Mouse (Mus musculus): Measurements from ENCODE around the gene Zfp784. TPM values are rescaled to one million over a fixed set of nuclear protein-coding genes. Genes with fewer than 3 reads are reported as not detected.
A peak's percentile ranks its signal among the peaks of the same experiment; 100 is the strongest.
"Not testable (repeated sequence)": the region's sequence is repeated elsewhere in the genome, so short reads cannot be mapped to it uniquely, and the experiment has no call there.

Zfp784 gene
- total RNA-seq, 2 experiments from 2014 or later, result 5.3 to 7.0 TPM

- DNase-seq (ENCODE audit: low spot score in 2 of 2), result no peak
Observed at GRCm38 (mm10) chr7:5029543-5029942, 8.7 kb downstream of the Zfp784 start.

- no peak for DNase-seq (ENCODE audit: low spot score in 2 of 2)
Observed at GRCm38 (mm10) chr7:5021197-5021596, 17.0 kb downstream of the Zfp784 start.

GRCm38 (mm10) chr7:5020685-5021084 is 17.6 kb downstream of the Zfp784 start:
- no peak for DNase-seq (ENCODE audit: low spot score in 2 of 2)

- peak; percentile 99 to 100 for DNase-seq (ENCODE audit: low spot score in 2 of 2)
Observed at GRCm38 (mm10) chr7:5020000-5020681, 18.1 kb downstream of the Zfp784 start, which contains the start of the genes Zfp865 and Ccdc106. Gene Zfp865 (plus strand): TSS chr7:5020376. Gene Ccdc106 (plus strand): TSS chr7:5020553.

GRCm38 (mm10) chr7:5019576-5019975 is 18.7 kb downstream of the Zfp784 start:
- not testable (repeated sequence) for DNase-seq (ENCODE audit: low spot score in 2 of 2)

GRCm38 (mm10) chr7:5017931-5018330 is 20.3 kb downstream of the Zfp784 start:
- no peak for DNase-seq (ENCODE audit: low spot score in 2 of 2)

GRCm38 (mm10) chr7:5017352-5017751 is 20.9 kb downstream of the Zfp784 start:
- DNase-seq (ENCODE audit: low spot score in 2 of 2), result no peak

- no peak for DNase-seq (ENCODE audit: low spot score in 2 of 2)
Observed at GRCm38 (mm10) chr7:5016920-5017319, 21.3 kb downstream of the Zfp784 start.

GRCm38 (mm10) chr7:5016057-5016456 is 22.2 kb downstream of the Zfp784 start:
- DNase-seq (ENCODE audit: low spot score in 2 of 2), result no peak

- peak; percentile 95 for DNase-seq (ENCODE audit: low spot score in 2 of 2)
Observed at GRCm38 (mm10) chr7:5015118-5016001, 22.9 kb downstream of the Zfp784 start, which contains the start of gene Gm44973. Gene Gm44973 (plus strand): TSS chr7:5015496.

- peak; percentile 96 to 98 for DNase-seq (ENCODE audit: low spot score in 2 of 2)
Observed at GRCm38 (mm10) chr7:5014251-5015117, 23.8 kb downstream of the Zfp784 start, which contains the start of the genes Zfp524 and Fiz1. Gene Zfp524 (plus strand): TSS chr7:5014415. Gene Fiz1 (minus strand): TSS chr7:5014697.

GRCm38 (mm10) chr7:5012681-5013513 is 25.3 kb downstream of the Zfp784 start:
- no peak for DNase-seq (ENCODE audit: low spot score in 2 of 2)

- no peak for DNase-seq (ENCODE audit: low spot score in 2 of 2)
Observed at GRCm38 (mm10) chr7:5008229-5008628, 30.0 kb downstream of the Zfp784 start.

GRCm38 (mm10) chr7:5002876-5003275 is 35.4 kb downstream of the Zfp784 start:
- DNase-seq (ENCODE audit: low spot score in 2 of 2), result not testable (repeated sequence)

- DNase-seq (ENCODE audit: low spot score in 2 of 2), result no peak
Observed at GRCm38 (mm10) chr7:4999876-5000275, 38.4 kb downstream of the Zfp784 start.

GRCm38 (mm10) chr7:4996934-4997333 is 41.3 kb downstream of the Zfp784 start:
- no peak for DNase-seq (ENCODE audit: low spot score in 2 of 2)

GRCm38 (mm10) chr7:4996003-4996895 is 42.0 kb downstream of the Zfp784 start, which contains the start of gene Zfp579:
Gene Zfp579 (minus strand): TSS chr7:4996158.
- DNase-seq (ENCODE audit: low spot score in 2 of 2), result peak; percentile 95 to 96

- DNase-seq (ENCODE audit: low spot score in 2 of 2), result no peak
Observed at GRCm38 (mm10) chr7:4995268-4996002, 42.8 kb downstream of the Zfp784 start.
